Comparison of ENCODE assay signal across 9 mouse cellular contexts in the genomic region with DNA sequence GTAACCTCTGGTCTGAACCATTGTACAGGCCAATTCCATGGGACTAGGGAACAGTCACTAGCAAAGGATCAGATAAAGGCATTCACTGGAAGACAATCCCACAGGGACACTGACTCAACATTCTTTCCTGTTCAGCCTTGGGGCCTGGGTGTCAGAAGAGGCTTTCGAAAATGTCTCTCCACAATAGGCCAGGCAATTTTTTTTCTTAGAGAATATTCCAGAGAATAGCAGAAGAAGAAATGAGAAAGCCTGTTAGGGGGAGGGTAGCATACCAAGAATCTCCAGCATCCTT. TPM values are rescaled to one million over a fixed set of nuclear protein-coding genes. Genes with fewer than 3 reads are reported as not detected.
DNase-seq lines count a peak whose midpoint lies in the region; ATAC-seq and TF ChIP-seq lines count a peak whose summit lies in the region.
"Had no signal": no experiment of that assay in that cellular context is flagged by ENCODE, and none has a peak within 500 bp of the region (broad histone marks: within the 10 kb centered on the region; RNA-seq: fewer than 3 reads in every experiment).

No protein-coding gene starts in this region.

- peak overlapping the region; percentile 79 for H3K4me2 ChIP-seq in kidney, embryonic 15.5 days
- peak overlapping the region; percentile 77 for H3K4me2 ChIP-seq in intestine, embryonic 15.5 days (replicated peaks)
- H3K4me2 ChIP-seq in neural tube, embryonic 12.5 days (replicated peaks), result peak overlapping the region; percentile 67

- no peak overlapping the region for H3K27ac ChIP-seq in kidney, embryonic 15.5 days
- no peak overlapping the region for H3K27ac ChIP-seq in kidney, adult 2 months (ENCODE audit: insufficient read depth, low read depth, low read length)
- no peak overlapping the region for H3K27ac ChIP-seq in forebrain, embryonic 10.5 days
- H3K27ac ChIP-seq in intestine, embryonic 15.5 days, result no peak overlapping the region
- H3K27ac ChIP-seq in neural tube, embryonic 12.5 days, result no peak overlapping the region

- H3K36me3 ChIP-seq in kidney, embryonic 15.5 days, result no peaks in the 10 kb centered on the region
- no peaks in the 10 kb centered on the region for H3K36me3 ChIP-seq in kidney, adult 2 months (ENCODE audit: control insufficient read depth, insufficient read depth, low read length)
- peaks cover under 1% of the 10 kb centered on the region for H3K36me3 ChIP-seq in forebrain, embryonic 10.5 days (replicated peaks)
- H3K36me3 ChIP-seq in intestine, embryonic 15.5 days, result no peaks in the 10 kb centered on the region
- no peaks in the 10 kb centered on the region for H3K36me3 ChIP-seq in neural tube, embryonic 12.5 days

- 83% methylated on average over 1 of the region's 1 CpGs for WGBS in kidney, embryonic 15.5 days
- WGBS in kidney, adult 2 months, result 68% methylated on average over 1 of the region's 1 CpGs
- 80% methylated on average over 1 of the region's 1 CpGs for WGBS in forebrain, embryonic 10.5 days
- WGBS in intestine, embryonic 15.5 days, result 88% methylated on average over 1 of the region's 1 CpGs
- WGBS in neural tube, embryonic 12.5 days, result 79% methylated on average over 1 of the region's 1 CpGs

- no peaks in the 10 kb centered on the region for H3K4me1 ChIP-seq in kidney, embryonic 15.5 days
- H3K4me1 ChIP-seq in kidney, adult 2 months (ENCODE audit: control insufficient read depth, insufficient read depth, low read length), result no peaks in the 10 kb centered on the region
- H3K4me1 ChIP-seq in forebrain, embryonic 10.5 days, result peaks cover 8% of the 10 kb centered on the region; the same call in 1 of the 2 replicates
- H3K4me1 ChIP-seq in intestine, embryonic 15.5 days (replicated peaks), result no peaks in the 10 kb centered on the region
- H3K4me1 ChIP-seq in neural tube, embryonic 12.5 days, result no peaks in the 10 kb centered on the region

- no peak for ATAC-seq in kidney, embryonic 15.5 days (replicated peaks; ENCODE audit: low FRiP score)
- ATAC-seq in intestine, embryonic 15.5 days, result no peak
- ATAC-seq in neural tube, embryonic 12.5 days (ENCODE audit: low FRiP score, low read depth), result peak; percentile 27; the same call in 1 of the 2 replicates
- ATAC-seq in cerebellum, adult (ENCODE audit: insufficient number of reproducible peaks, low FRiP score, low TSS enrichment), result no peak

- TF ChIP-seq POLR2A in kidney, adult 2 months (IDR thresholded peaks at IDR 0.05; ENCODE audit: low read depth, low read length), result no peak

- H3K9ac ChIP-seq in kidney, embryonic 15.5 days, result no peak overlapping the region
- H3K9ac ChIP-seq in intestine, embryonic 15.5 days, result no peak overlapping the region
- no peak overlapping the region for H3K9ac ChIP-seq in neural tube, embryonic 12.5 days

- TF ChIP-seq CTCF in kidney, adult 2 months (conservative IDR thresholded peaks at IDR 0.05; ENCODE audit: insufficient read depth, insufficient read length, low read depth, low read length), result no peak

- H3K4me3 ChIP-seq in kidney, embryonic 15.5 days (replicated peaks), result peak overlapping the region; percentile 48
- H3K4me3 ChIP-seq in kidney, adult 2 months (ENCODE audit: insufficient read depth, low read depth, low read length), result no peak overlapping the region
- H3K4me3 ChIP-seq in forebrain, embryonic 10.5 days, result peak overlapping the region; percentile 56; the same call in 1 of the 2 replicates
- peak overlapping the region; percentile 43; the same call in 1 of the 2 replicates for H3K4me3 ChIP-seq in intestine, embryonic 15.5 days (replicated peaks)
- no peak overlapping the region for H3K4me3 ChIP-seq in neural tube, embryonic 12.5 days

- H3K9me3 ChIP-seq in kidney, embryonic 15.5 days (replicated peaks), result no peaks in the 10 kb centered on the region
- H3K9me3 ChIP-seq in forebrain, embryonic 10.5 days, result no peaks in the 10 kb centered on the region
- no peaks in the 10 kb centered on the region for H3K9me3 ChIP-seq in intestine, embryonic 15.5 days
- H3K9me3 ChIP-seq in neural tube, embryonic 12.5 days, result no peaks in the 10 kb centered on the region

- 0 out of 2 replicates have a peak, but pooled peaks cover 7% of the 10 kb centered on the region for H3K27me3 ChIP-seq in kidney, embryonic 15.5 days
- no peaks in the 10 kb centered on the region; the same call in 1 of the 2 replicates for H3K27me3 ChIP-seq in kidney, adult 2 months (replicated peaks; ENCODE audit: control insufficient read depth, insufficient read depth, low read length)
- H3K27me3 ChIP-seq in forebrain, embryonic 10.5 days (ENCODE audit: poor library complexity, severe bottlenecking), result no peaks in the 10 kb centered on the region
- H3K27me3 ChIP-seq in intestine, embryonic 15.5 days (replicated peaks), result no peaks in the 10 kb centered on the region; the same call in 1 of the 2 replicates
- H3K27me3 ChIP-seq in neural tube, embryonic 12.5 days (replicated peaks), result no peaks in the 10 kb centered on the region

- DNase-seq in kidney, adult 2 months, result no peak
- DNase-seq in forebrain, embryonic 10.5 days (ENCODE audit: extremely low spot score, low spot score), result no peak
- no peak for DNase-seq in spleen, postnatal 10 days (ENCODE audit: low spot score in 2 of 2)
- no peak for DNase-seq in retina, embryonic 14.5 days (ENCODE audit: low spot score)

RNA-seq across cellular contexts. Expression of gene Gabre, which starts 0.7 kb away (rescaled TPM):
- 2.2 and 2.4 TPM in 2 replicates for polyA plus RNA-seq in kidney, embryonic 15.5 days (2015; fragmentation: Nextera tagmentation; extraction: Ambion mirVana)
- polyA plus RNA-seq in kidney, adult 2 months (2012; rRNA removed), result 1.5 TPM in 2 replicates
- 1.1 and 1.6 TPM in 2 replicates for polyA plus RNA-seq in forebrain, embryonic 10.5 days (2016; fragmentation: Nextera tagmentation; extraction: Ambion mirVana)
- 1.5 and 2.0 TPM in 2 replicates for polyA plus RNA-seq in intestine, embryonic 15.5 days (2015; fragmentation: Nextera tagmentation; extraction: Ambion mirVana)
- 0.60 and 0.63 TPM in 2 replicates for polyA plus RNA-seq in neural tube, embryonic 12.5 days (2016; fragmentation: Nextera tagmentation; extraction: Ambion mirVana)

RNA-seq across cellular contexts. Expression of gene Magea4, which starts 53.5 kb away (rescaled TPM):
- not detected in 2 replicates for polyA plus RNA-seq in kidney, embryonic 15.5 days (2015; fragmentation: Nextera tagmentation; extraction: Ambion mirVana)
- polyA plus RNA-seq in kidney, adult 2 months (2012; rRNA removed), result not detected in 2 replicates
- not detected in 2 replicates for polyA plus RNA-seq in forebrain, embryonic 10.5 days (2016; fragmentation: Nextera tagmentation; extraction: Ambion mirVana)
- polyA plus RNA-seq in intestine, embryonic 15.5 days (2015; fragmentation: Nextera tagmentation; extraction: Ambion mirVana), result not detected in 2 replicates
- not detected in 2 replicates for polyA plus RNA-seq in neural tube, embryonic 12.5 days (2016; fragmentation: Nextera tagmentation; extraction: Ambion mirVana)
- polyA plus RNA-seq: liver, adult 2 months had no signal

Comparison
In these comparisons a context has a peak if more than half of its experiments do, and no peak if none do; other contexts are left out.
1. H3K4me3 ChIP-seq: peak in kidney, embryonic 15.5 days (single experiment), forebrain, embryonic 10.5 days (single experiment) and intestine, embryonic 15.5 days (single experiment); none in kidney, adult 2 months (single experiment) and neural tube, embryonic 12.5 days (single experiment).
2. Peak in every context shown above with its lines, with median percentiles within 50 percentile points of each other: H3K4me2 ChIP-seq.